Mouse (Mus musculus) common myeloid progenitor, adult 5-6 weeks (primary cell): ENCODE results near the gene Gm14632. TPM values are rescaled to one million over a fixed set of nuclear protein-coding genes. Genes with fewer than 3 reads are reported as not detected.
"Not testable (repeated sequence)": the region's sequence is repeated elsewhere in the genome, so short reads cannot be mapped to it uniquely, and the experiment has no call there.

ENCODE experiments used
- ATAC-seq: replicated peaks from 2 replicates; pipeline ENCODE4 v1.8.0; 2016; ENCODE audit warnings: low read depth, mild to moderate bottlenecking, moderate TSS enrichment, inconsistent platforms; ENCODE audit not compliant: poor library complexity, severe bottlenecking
- total RNA-seq: library from RNA; stranded (forward); fragments of 200-1000, 187-1606 nt; gene quantifications from 2 replicates; pipeline ENCODE4 v1.2.3, GENCODE M21; 2017

Gene Gm14632
- not detected in 2 replicates for total RNA-seq

DNA sequence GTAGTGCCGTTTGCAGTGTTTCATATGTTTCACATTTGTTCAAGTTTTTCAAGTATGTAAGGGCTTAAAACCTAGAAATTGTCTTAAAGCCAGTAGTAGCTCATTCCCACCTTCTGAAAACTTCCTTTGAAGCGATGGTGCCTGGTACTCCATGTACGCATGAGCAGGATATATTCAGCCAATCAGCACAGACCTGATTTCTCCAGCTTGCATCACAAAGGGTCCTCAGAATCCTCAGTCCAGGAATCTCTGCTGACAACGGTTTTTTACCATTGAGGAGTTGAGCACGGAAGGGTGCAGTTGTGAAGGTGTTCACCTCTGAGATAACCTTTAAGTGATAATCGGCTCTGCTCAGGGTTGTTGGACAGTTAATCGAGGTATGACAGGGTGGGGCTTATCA lies at the start of gene Gm14632:
Gm14632 (plus strand) TSS at position 301 of the 400 bp plus-strand sequence.
- not testable (repeated sequence) for ATAC-seq
